Mouse (Mus musculus): ENCODE data around the gene Ftl1.
"Not testable (repeated sequence)": the region's sequence is repeated elsewhere in the genome, so short reads cannot be mapped to it uniquely, and the experiment has no call there.

Ftl1 gene

GRCm38 (mm10) chr7:45475291-45475969, 15.7 kb upstream of the Ftl1 start:
- peak in 1 of 2 experiments; percentile 52 for DNase-seq

GRCm38 (mm10) chr7:45470869-45471268, 11.2 kb upstream of the Ftl1 start:
- peak; percentile 83 to 87 for DNase-seq

- DNase-seq, result no peak
Observed at GRCm38 (mm10) chr7:45467090-45467670, 7.5 kb upstream of the Ftl1 start.

GRCm38 (mm10) chr7:45466283-45467089, 6.8 kb upstream of the Ftl1 start, which contains the start of gene Bax:
TSS of gene Bax (minus strand) at chr7:45466898.
- DNase-seq, result peak; percentile 99

- DNase-seq, result peak in 1 of 2 experiments; percentile 48
Observed at GRCm38 (mm10) chr7:45465549-45465948, 5.9 kb upstream of the Ftl1 start.

GRCm38 (mm10) chr7:45465112-45465511, 5.4 kb upstream of the Ftl1 start:
- no peak for DNase-seq

- DNase-seq, result peak in 1 of 2 experiments; percentile 49
Observed at GRCm38 (mm10) chr7:45463987-45464778, 4.5 kb upstream of the Ftl1 start.

GRCm38 (mm10) chr7:45462868-45463267, 3.2 kb upstream of the Ftl1 start:
- not testable (repeated sequence) for DNase-seq

- DNase-seq, result no peak
Observed at GRCm38 (mm10) chr7:45462325-45462724, 2.6 kb upstream of the Ftl1 start.

GRCm38 (mm10) chr7:45461781-45462180, 2.1 kb upstream of the Ftl1 start:
- DNase-seq, result no peak

GRCm38 (mm10) chr7:45461326-45461725, 1.6 kb upstream of the Ftl1 start:
- DNase-seq, result peak in 1 of 2 experiments; percentile 35

GRCm38 (mm10) chr7:45460860-45461314, 1.2 kb upstream of the Ftl1 start:
- DNase-seq, result peak; percentile 74 to 80

- DNase-seq, result peak; percentile 36 to 56
Observed at GRCm38 (mm10) chr7:45460377-45460776, 693 bp upstream of the Ftl1 start.

GRCm38 (mm10) chr7:45458748-45459563, 728 bp downstream of the Ftl1 start:
- peak; percentile 96 for DNase-seq

GRCm38 (mm10) chr7:45457204-45458060, 2.3 kb downstream of the Ftl1 start:
- DNase-seq, result no peak

GRCm38 (mm10) chr7:45456721-45457203, 2.9 kb downstream of the Ftl1 start:
- no peak for DNase-seq

GRCm38 (mm10) chr7:45455932-45456696, 3.6 kb downstream of the Ftl1 start:
- DNase-seq, result no peak

- DNase-seq, result no peak
Observed at GRCm38 (mm10) chr7:45454971-45455370, 4.7 kb downstream of the Ftl1 start.

GRCm38 (mm10) chr7:45451344-45451982, 8.2 kb downstream of the Ftl1 start:
- peak; percentile 93 to 95 for DNase-seq

All from cerebellum, postnatal 10 days (tissue).